Comparison of ENCODE assay signal across 9 mouse cellular contexts in genomic region chr7:143428142-143428813, GRCm38 (mm10). TPM values are rescaled to one million over a fixed set of nuclear protein-coding genes. Genes with fewer than 3 reads are reported as not detected.
DNase-seq lines count a peak whose midpoint lies in the region; ATAC-seq lines count a peak whose summit lies in the region.
"Had no signal": no experiment of that assay in that cellular context is flagged by ENCODE, and none has a peak within 500 bp of the region (broad histone marks: within the 10 kb centered on the region; RNA-seq: fewer than 3 reads in every experiment).

No protein-coding gene starts in this region.

- intact Hi-C loops in left cerebral cortex, postnatal 14 days (cut with DNase I) = no loop called here

- peak overlapping the region; percentile 65 for H3K27ac ChIP-seq in limb, embryonic 10.5 days
- H3K27ac ChIP-seq in stomach, embryonic 16.5 days (ENCODE audit: low read length) = no peak overlapping the region
- H3K27ac ChIP-seq: liver, embryonic 13.5 days had no signal

- no peaks in the 10 kb centered on the region for H3K36me3 ChIP-seq in limb, embryonic 10.5 days
- no peaks in the 10 kb centered on the region for H3K36me3 ChIP-seq in stomach, embryonic 16.5 days (ENCODE audit: control insufficient read depth, insufficient read depth, low read length)
- H3K36me3 ChIP-seq: liver, embryonic 13.5 days had no signal

- H3K9ac ChIP-seq in stomach, embryonic 16.5 days (ENCODE audit: low read length) = no peak overlapping the region
- H3K9ac ChIP-seq: liver, embryonic 13.5 days had no signal

- ATAC-seq in stomach, embryonic 16.5 days (ENCODE audit: insufficient read depth, low FRiP score) = peak; percentile 38; the same call in 1 of the 2 replicates
- ATAC-seq in monocyte, adult 5-6 weeks (replicated peaks; ENCODE audit: insufficient number of reproducible peaks, low FRiP score, low TSS enrichment, poor library complexity, severe bottlenecking) = no peak

- H3K27me3 ChIP-seq in limb, embryonic 10.5 days (ENCODE audit: low read depth, poor library complexity, severe bottlenecking) = peaks cover 4% of the 10 kb centered on the region; the same call in 1 of the 2 replicates
- no peaks in the 10 kb centered on the region for H3K27me3 ChIP-seq in stomach, embryonic 16.5 days (ENCODE audit: control insufficient read depth, insufficient read depth, low read length)

- peaks cover 22% of the 10 kb centered on the region for H3K4me1 ChIP-seq in limb, embryonic 10.5 days
- peaks cover 7% of the 10 kb centered on the region for H3K4me1 ChIP-seq in stomach, embryonic 16.5 days (ENCODE audit: control insufficient read depth, insufficient read depth, low read length)
- H3K4me1 ChIP-seq: liver, embryonic 13.5 days had no signal

- H3K9me3 ChIP-seq in limb, embryonic 10.5 days (replicated peaks) = no peaks in the 10 kb centered on the region
- no peaks in the 10 kb centered on the region for H3K9me3 ChIP-seq in stomach, embryonic 16.5 days (replicated peaks; ENCODE audit: control insufficient read depth, low read length)
- H3K9me3 ChIP-seq: liver, embryonic 13.5 days had no signal

- peak; percentile 42 for DNase-seq in lung, postnatal 10 days
- DNase-seq in lung, postnatal 25 days (ENCODE audit: low spot score) = no peak
- peak; percentile 87 for DNase-seq in embryo, embryonic 11 days
- no peak for DNase-seq in limb, embryonic 10.5 days (ENCODE audit: low spot score)
- no peak for DNase-seq in left cerebral cortex, postnatal 14 days (ENCODE audit: low spot score in 2 of 2)
- DNase-seq in ovary, postnatal 36 days (ENCODE audit: low spot score) = no peak
- DNase-seq: liver, embryonic 13.5 days had no signal

- no peak overlapping the region for H3K4me3 ChIP-seq in limb, embryonic 10.5 days
- no peak overlapping the region for H3K4me3 ChIP-seq in stomach, embryonic 16.5 days (replicated peaks; ENCODE audit: low read length)
- H3K4me3 ChIP-seq: liver, embryonic 13.5 days had no signal

- H3K4me2 ChIP-seq in stomach, embryonic 16.5 days (ENCODE audit: low read depth, low read length) = no peak overlapping the region
- H3K4me2 ChIP-seq: liver, embryonic 13.5 days had no signal

- WGBS in limb, embryonic 10.5 days = 68% methylated on average over 23 of the region's 23 CpGs
- WGBS in stomach, embryonic 16.5 days = 59% methylated on average over 23 of the region's 23 CpGs

RNA-seq across cellular contexts. Expression of gene Cdkn1c, which starts 32.6 kb away (rescaled TPM):
- 317 and 593 TPM in 2 replicates for polyA plus RNA-seq in limb, embryonic 10.5 days (2016; fragmentation: Nextera tagmentation; extraction: Ambion mirVana)
- 402 and 460 TPM in 2 replicates for polyA plus RNA-seq in stomach, embryonic 16.5 days (2015; fragmentation: Nextera tagmentation; extraction: Ambion mirVana)
- 10 to 100 TPM; 14.1 to 14.2 TPM for total RNA-seq in left cerebral cortex, postnatal 14 days (2021)
- 3.5 to 20.8 TPM (median 3.8 TPM) in 3 replicates for total RNA-seq in monocyte, adult 5-6 weeks (2017)

RNA-seq across cellular contexts. Expression of gene Slc22a18, which starts 45.3 kb away (rescaled TPM):
- polyA plus RNA-seq in limb, embryonic 10.5 days (2016; fragmentation: Nextera tagmentation; extraction: Ambion mirVana) = 0.25 and 0.53 TPM in 2 replicates
- 11.3 and 15.8 TPM in 2 replicates for polyA plus RNA-seq in stomach, embryonic 16.5 days (2015; fragmentation: Nextera tagmentation; extraction: Ambion mirVana)
- under 1 TPM; 0.42 to 0.62 TPM for total RNA-seq in left cerebral cortex, postnatal 14 days (2021)
- 1.3 TPM in 1 of 3 replicates, not detected in the others for total RNA-seq in monocyte, adult 5-6 weeks (2017)

Comparison
In these comparisons a context has a peak if more than half of its experiments do, and no peak if none do; other contexts are left out.
1. DNase-seq: peak in lung, postnatal 10 days (single experiment) and embryo, embryonic 11 days (single experiment); none in lung, postnatal 25 days (single experiment), limb, embryonic 10.5 days (single experiment), left cerebral cortex, postnatal 14 days (0 of 2) and ovary, postnatal 36 days (single experiment).